Comparison of ENCODE assay signal across 13 mouse cellular contexts in the genomic region with DNA sequence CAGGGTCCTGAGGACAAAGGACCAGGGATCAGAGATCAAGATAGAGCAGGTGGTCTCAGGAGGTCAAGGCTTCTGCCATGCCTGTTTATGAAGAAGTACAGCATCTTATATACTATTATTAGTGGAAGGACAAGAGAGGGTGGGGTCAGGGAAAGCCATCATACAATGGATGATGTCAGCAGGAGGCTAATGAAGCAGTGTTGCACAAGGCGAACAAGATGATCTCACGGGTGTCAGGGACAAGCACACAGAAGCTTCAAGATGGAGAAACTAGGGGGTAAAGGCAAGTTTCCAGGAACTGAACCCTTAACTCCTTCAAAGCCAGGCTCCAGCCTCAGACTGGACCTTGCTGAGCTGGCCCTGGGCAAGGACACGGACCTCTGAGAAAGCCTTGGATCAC.
"Had no signal": no experiment of that assay in that cellular context is flagged by ENCODE, and none has a peak within 500 bp of the region (broad histone marks: within the 10 kb centered on the region; RNA-seq: fewer than 3 reads in every experiment).

No protein-coding gene starts in this region.

- DNase-seq: lung, adult 18-20 months; lung, embryonic 14.5 days; lung, postnatal 4 days; retina, postnatal 1 day; right cerebral cortex, adult 18-20 months; right cerebral cortex, postnatal 25 days; right cerebral cortex, postnatal 4 days; spleen, adult 18-20 months; thymus, adult 18-20 months; thymus, postnatal 14 days; thymus, postnatal 36 days had no signal

- ATAC-seq: midbrain, embryonic 13.5 days; midbrain, embryonic 15.5 days had no signal
